Mouse (Mus musculus): ENCODE measurements around the gene Lmbr1.

The Lmbr1 gene

DNA sequence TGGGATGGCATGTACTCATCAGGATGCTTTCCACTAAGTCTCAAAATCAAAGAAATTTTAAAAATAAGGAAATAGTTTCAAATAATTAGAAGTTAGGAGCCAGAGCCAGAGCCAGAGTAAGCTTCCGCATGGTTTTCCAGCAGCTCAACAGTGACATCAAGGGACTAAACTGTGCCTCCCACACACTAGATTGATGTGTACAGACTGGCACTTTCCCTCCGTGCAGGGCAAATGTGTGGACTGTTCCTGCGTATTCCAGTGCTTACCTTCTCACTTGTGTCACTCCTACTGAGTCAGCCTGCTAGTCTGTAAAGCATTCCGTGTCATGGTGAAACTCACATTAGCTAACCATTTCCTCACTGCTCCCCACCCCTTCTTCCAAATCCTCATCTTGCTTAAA, 107.3 kb downstream of the Lmbr1 start:
- no peak for DNase-seq (ENCODE audit: low read depth in 1 of 2, low spot score in 2 of 2)

- DNase-seq (ENCODE audit: low read depth in 1 of 2, low spot score in 2 of 2), result no peak
Observed at GRCm38 (mm10) chr5:29253876-29254275, 124.3 kb downstream of the Lmbr1 start.

DNA sequence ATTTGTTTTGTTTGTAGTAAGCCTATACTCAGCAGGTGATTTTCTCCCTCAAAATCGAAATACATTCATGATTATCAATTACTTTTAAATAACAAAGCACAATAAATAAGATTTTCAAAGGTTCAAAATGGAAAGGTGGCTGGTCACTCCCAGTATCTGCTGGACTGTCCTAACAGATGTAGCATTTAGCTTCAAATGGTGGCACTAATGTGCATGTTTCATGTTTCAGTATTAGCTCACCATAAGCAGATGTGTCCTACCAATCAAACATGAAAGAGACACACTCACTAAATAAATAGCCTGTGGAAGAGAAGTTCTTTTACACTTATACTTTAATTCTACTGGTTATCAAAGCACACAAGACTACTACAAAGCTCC, 126.7 kb downstream of the Lmbr1 start:
- no peak for DNase-seq (ENCODE audit: low read depth in 1 of 2, low spot score in 2 of 2)

GRCm38 (mm10) chr5:29250795-29251495, 127.2 kb downstream of the Lmbr1 start:
- no peak for DNase-seq (ENCODE audit: low read depth in 1 of 2, low spot score in 2 of 2)

DNA sequence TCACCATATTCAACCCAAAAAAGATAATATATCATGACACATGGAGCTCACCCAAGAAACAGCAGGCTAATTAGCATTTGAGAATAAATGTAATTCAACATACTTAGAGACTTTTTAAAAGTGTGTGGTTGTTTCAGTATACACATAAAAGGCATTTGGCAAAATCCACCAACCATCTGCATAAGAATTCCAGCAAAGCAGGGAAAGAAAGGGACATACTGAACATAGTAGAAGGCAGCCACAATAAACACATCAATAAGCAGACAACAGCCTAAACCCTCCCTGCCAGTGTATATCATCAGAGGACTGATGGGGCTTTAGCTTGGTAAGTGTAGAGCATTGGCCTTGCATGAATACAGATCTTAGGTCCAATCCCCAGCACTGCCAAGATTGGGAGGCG, 133.4 kb downstream of the Lmbr1 start:
- no peak for DNase-seq (ENCODE audit: low read depth in 1 of 2, low spot score in 2 of 2)

GRCm38 (mm10) chr5:29238379-29238778, 139.8 kb downstream of the Lmbr1 start:
- no peak for DNase-seq (ENCODE audit: low read depth in 1 of 2, low spot score in 2 of 2)

- no peak for DNase-seq (ENCODE audit: low read depth in 1 of 2, low spot score in 2 of 2)
Observed at GRCm38 (mm10) chr5:29230481-29230880, 147.7 kb downstream of the Lmbr1 start.

DNA sequence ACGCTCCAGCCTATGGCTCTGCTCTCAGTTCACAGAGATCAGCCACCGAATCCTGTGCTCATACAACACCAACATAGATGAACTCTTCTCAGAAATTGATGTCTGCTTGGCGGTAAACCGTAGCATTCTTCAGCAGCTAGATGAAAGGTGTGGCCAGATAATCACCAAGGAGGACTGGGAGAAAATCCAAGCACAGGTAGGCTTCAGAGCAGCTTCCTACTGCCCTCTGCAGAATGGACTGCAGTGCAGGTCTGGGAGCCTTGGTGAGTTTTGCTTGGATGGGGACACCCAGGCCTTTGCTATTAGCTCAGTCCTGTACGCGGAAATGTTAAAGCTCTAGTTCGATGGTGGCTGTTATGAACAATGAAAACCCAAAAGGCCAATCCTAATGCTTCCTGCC, 154.1 kb downstream of the Lmbr1 start:
- no peak for DNase-seq (ENCODE audit: low read depth in 1 of 2, low spot score in 2 of 2)

GRCm38 (mm10) chr5:29217997-29218396, 160.2 kb downstream of the Lmbr1 start:
- DNase-seq (ENCODE audit: low read depth in 1 of 2, low spot score in 2 of 2), result no peak

DNA sequence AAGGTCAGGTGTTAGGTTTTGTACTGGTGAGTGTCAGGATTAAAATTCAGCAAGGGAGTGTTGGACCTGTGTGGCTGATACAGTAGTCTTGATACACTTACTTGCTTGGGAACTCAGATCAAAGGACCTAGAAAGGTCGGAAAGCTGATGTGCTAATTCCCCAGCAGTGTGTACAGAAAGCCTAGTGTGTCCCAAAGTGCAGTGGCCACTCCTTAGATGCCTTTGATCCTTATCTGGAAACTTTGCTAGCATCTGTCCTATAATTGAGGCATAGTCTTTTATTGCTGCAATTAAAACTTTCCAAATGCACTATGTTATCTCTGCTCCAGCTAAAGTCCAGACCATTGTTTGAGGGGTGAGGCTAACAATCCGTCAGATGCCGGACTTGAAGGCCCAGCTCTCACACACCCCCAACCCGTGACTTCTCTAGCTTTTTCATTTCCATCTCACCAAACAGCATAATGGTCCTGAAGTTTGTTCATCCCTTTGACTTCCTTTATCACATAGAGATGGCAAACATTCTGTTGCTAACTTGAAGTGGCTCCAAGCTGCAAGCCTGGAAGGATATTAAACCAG, 166.1 kb downstream of the Lmbr1 start:
- DNase-seq (ENCODE audit: low read depth in 1 of 2, low spot score in 2 of 2), result no peak

GRCm38 (mm10) chr5:29205690-29206089, 172.5 kb downstream of the Lmbr1 start:
- DNase-seq (ENCODE audit: low read depth in 1 of 2, low spot score in 2 of 2), result no peak

- no peak for DNase-seq (ENCODE audit: low read depth in 1 of 2, low spot score in 2 of 2)
Observed at GRCm38 (mm10) chr5:29199868-29200267, 178.3 kb downstream of the Lmbr1 start.

DNA sequence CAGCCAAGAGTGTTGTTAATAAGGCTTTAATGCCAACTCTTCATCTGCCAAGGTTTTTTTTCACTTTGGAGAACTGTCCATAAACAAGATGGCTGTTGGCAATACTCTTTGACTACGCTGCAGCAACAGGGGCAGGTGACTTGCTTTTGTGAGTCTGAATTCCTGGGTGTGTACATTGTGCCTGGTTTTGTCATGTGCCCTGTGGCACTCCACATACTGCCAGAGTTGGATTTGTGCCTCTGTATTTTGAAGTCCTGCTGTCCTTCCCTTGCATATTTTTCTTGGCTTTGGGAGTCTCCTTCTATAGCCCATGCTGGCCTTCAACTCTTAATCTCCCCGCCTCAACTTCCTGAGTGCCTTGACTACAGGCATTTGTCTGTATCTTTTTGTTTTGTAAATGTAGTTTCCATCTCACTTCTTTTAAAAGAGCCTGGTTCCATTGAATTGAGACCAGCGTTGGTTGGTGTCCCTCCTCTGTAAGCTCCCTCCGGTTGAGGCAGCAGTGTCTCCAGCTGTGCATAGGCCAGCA, 179.2 kb downstream of the Lmbr1 start:
- no peak for DNase-seq (ENCODE audit: low read depth in 1 of 2, low spot score in 2 of 2)

- DNase-seq (ENCODE audit: low read depth in 1 of 2, low spot score in 2 of 2), result no peak
Observed at GRCm38 (mm10) chr5:29197187-29197586, 181.0 kb downstream of the Lmbr1 start.

- DNase-seq (ENCODE audit: low read depth in 1 of 2, low spot score in 2 of 2), result no peak
Observed at GRCm38 (mm10) chr5:29196264-29196658, 181.9 kb downstream of the Lmbr1 start.

DNA sequence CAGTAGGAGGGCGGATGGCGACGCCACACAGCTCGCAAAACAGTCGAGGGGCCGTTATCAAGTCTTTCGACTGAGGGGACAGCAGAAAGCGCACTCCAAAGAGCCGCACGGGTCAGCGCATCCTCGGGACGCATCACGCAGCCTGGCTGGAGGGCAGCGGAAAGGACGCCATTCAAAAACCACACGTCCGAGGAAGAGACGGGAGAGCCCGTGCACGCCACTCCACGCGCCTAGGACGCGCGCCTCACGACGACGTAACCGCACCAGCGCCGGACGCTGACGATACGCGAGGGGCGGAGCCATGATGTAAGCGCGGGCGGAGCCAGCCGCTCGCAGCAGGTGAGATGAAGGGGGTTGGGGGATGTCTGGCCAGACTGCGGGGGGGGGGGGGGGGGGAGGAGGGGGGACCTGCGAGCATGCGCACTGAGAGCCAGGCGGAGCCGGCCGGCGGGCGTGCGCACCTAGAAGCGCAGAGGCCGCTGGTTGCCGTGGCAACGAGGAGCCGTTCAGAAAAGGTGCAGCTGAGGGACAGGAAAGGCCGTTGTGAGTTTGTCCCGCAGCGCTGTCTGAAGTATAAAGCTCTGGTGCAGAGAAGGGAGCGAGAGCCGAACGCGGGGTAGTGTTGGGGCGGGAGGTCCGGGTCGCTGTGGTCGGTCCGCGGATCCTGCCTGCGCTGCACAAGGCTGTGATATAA, 182.5 kb downstream of the Lmbr1 start, which contains the start of gene Rnf32:
Gene Rnf32, plus strand, starts transcription at position 423 of the 694 bp plus-strand sequence.
- DNase-seq (ENCODE audit: low read depth in 1 of 2, low spot score in 2 of 2), result no peak

DNA sequence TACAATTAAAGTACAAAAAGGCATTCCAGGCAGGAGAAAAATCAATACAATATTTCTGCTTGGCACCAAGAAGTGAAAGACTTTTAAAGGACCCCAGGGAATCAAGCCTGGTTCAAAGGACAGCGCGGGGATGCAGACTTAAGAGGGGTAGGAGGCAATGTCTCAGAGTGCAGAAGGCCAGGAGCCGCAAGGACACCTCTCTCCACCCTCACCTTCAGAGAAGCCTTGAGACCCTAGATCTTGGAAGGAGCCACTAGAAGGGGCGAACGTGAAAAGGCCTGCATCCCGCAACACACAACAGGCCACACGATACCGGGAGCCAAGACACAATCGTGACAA, 183.0 kb downstream of the Lmbr1 start:
- no peak for DNase-seq (ENCODE audit: low read depth in 1 of 2, low spot score in 2 of 2)

GRCm38 (mm10) chr5:29186798-29187197, 191.4 kb downstream of the Lmbr1 start:
- DNase-seq (ENCODE audit: low read depth in 1 of 2, low spot score in 2 of 2), result no peak

Data from monocyte, adult 2 months (primary cell).